Mouse (Mus musculus): ENCODE measurements at regions not wholly inside any gene's neighbourhood (a gene's known extent, or its start where the extent isn't known, plus 50 kb on each side); places are given as distances from the start of the nearest gene placed in this dataset.

GRCm38 (mm10) chr16:95778173-95778572 is 76.3 kb downstream of the Ets2 start:
- TF ChIP-seq POLR2A (IDR thresholded peaks at IDR 0.05; ENCODE audit: borderline replicate concordance, control insufficient read depth, low read depth, low read length) (no peak), CTCF (IDR thresholded peaks at IDR 0.05; ENCODE audit: control insufficient read depth, insufficient read depth, low read length) (no peak)

Measured in bone marrow, adult 2 months (tissue).